Mouse (Mus musculus): Measurements from ENCODE around the gene Grap2. TPM values are rescaled to one million over a fixed set of nuclear protein-coding genes. Genes with fewer than 3 reads are reported as not detected.

Gene Grap2
- polyA plus RNA-seq, 1 experiment from 2014 or later, result 0.84 TPM

GRCm38 (mm10) chr15:80679515-80680215 is 107.3 kb downstream of the Grap2 start:
- Histone ChIP-seq H3K4me3 (ENCODE audit: low read length) (no peak overlapping the region), H3K27me3 (ENCODE audit: control insufficient read depth, insufficient read depth, low read length) (no peaks in the 10 kb centered on the region; the same call in 1 of the 2 replicates), H3K36me3 (ENCODE audit: control insufficient read depth, insufficient read depth, low read length) (no peaks in the 10 kb centered on the region), H3K4me1 (ENCODE audit: control insufficient read depth, insufficient read depth, low read length) (peaks cover 9% of the 10 kb centered on the region), H3K9ac (ENCODE audit: low read depth, low read length) (no peak overlapping the region), H3K9me3 (ENCODE audit: control insufficient read depth, low read length) (no peaks in the 10 kb centered on the region), H3K27ac (ENCODE audit: low read depth, low read length) (no peak overlapping the region), H3K4me2 (replicated peaks; ENCODE audit: low read depth, low read length) (no peak overlapping the region)
- no peak for ATAC-seq (ENCODE audit: low FRiP score, low TSS enrichment)
- 62% methylated on average over 8 of the region's 8 CpGs for WGBS

- no peaks in the 10 kb centered on the region for H3K9me3 ChIP-seq (ENCODE audit: control insufficient read depth, low read length)
- ATAC-seq (ENCODE audit: low FRiP score, low TSS enrichment), result peak; percentile 64
- no peak overlapping the region for H3K27ac ChIP-seq (ENCODE audit: low read depth, low read length)
- H3K4me1 ChIP-seq (ENCODE audit: control insufficient read depth, insufficient read depth, low read length), result peaks cover 17% of the 10 kb centered on the region
- WGBS, result 39% methylated on average over 7 of the region's 7 CpGs
- H3K27me3 ChIP-seq (ENCODE audit: control insufficient read depth, insufficient read depth, low read length), result no peaks in the 10 kb centered on the region; the same call in 1 of the 2 replicates
- H3K4me2 ChIP-seq (replicated peaks; ENCODE audit: low read depth, low read length), result no peak overlapping the region
- no peak overlapping the region for H3K9ac ChIP-seq (ENCODE audit: low read depth, low read length)
- H3K4me3 ChIP-seq (ENCODE audit: low read length), result no peak overlapping the region
- no peaks in the 10 kb centered on the region for H3K36me3 ChIP-seq (ENCODE audit: control insufficient read depth, insufficient read depth, low read length)
Measured at GRCm38 (mm10) chr15:80680347-80681030, 108.1 kb downstream of the Grap2 start.

- Histone ChIP-seq H3K9ac (ENCODE audit: low read depth, low read length) (no peak overlapping the region), H3K27ac (ENCODE audit: low read depth, low read length) (no peak overlapping the region), H3K9me3 (ENCODE audit: control insufficient read depth, low read length) (no peaks in the 10 kb centered on the region), H3K27me3 (ENCODE audit: control insufficient read depth, insufficient read depth, low read length) (no peaks in the 10 kb centered on the region; the same call in 1 of the 2 replicates), H3K4me2 (replicated peaks; ENCODE audit: low read depth, low read length) (no peak overlapping the region), H3K4me1 (ENCODE audit: control insufficient read depth, insufficient read depth, low read length) (peaks cover 19% of the 10 kb centered on the region), H3K36me3 (ENCODE audit: control insufficient read depth, insufficient read depth, low read length) (no peaks in the 10 kb centered on the region), H3K4me3 (ENCODE audit: low read length) (no peak overlapping the region)
- ATAC-seq (ENCODE audit: low FRiP score, low TSS enrichment), result no peak
- 74% methylated on average over 4 of the region's 4 CpGs for WGBS
Measured at GRCm38 (mm10) chr15:80681466-80681881, 109.1 kb downstream of the Grap2 start.

GRCm38 (mm10) chr15:80682343-80682742 is 109.9 kb downstream of the Grap2 start:
- ATAC-seq (ENCODE audit: low FRiP score, low TSS enrichment), result no peak
- no peaks in the 10 kb centered on the region for H3K9me3 ChIP-seq (ENCODE audit: control insufficient read depth, low read length)
- H3K36me3 ChIP-seq (ENCODE audit: control insufficient read depth, insufficient read depth, low read length), result no peaks in the 10 kb centered on the region
- 85% methylated on average over 8 of the region's 8 CpGs for WGBS
- no peak overlapping the region for H3K9ac ChIP-seq (ENCODE audit: low read depth, low read length)
- peaks cover 19% of the 10 kb centered on the region for H3K4me1 ChIP-seq (ENCODE audit: control insufficient read depth, insufficient read depth, low read length)
- H3K4me2 ChIP-seq (replicated peaks; ENCODE audit: low read depth, low read length), result no peak overlapping the region
- H3K27ac ChIP-seq (ENCODE audit: low read depth, low read length), result no peak overlapping the region
- H3K4me3 ChIP-seq (ENCODE audit: low read length), result no peak overlapping the region
- no peaks in the 10 kb centered on the region; the same call in 1 of the 2 replicates for H3K27me3 ChIP-seq (ENCODE audit: control insufficient read depth, insufficient read depth, low read length)

GRCm38 (mm10) chr15:80683151-80683550 is 110.8 kb downstream of the Grap2 start:
- Histone ChIP-seq H3K27ac (ENCODE audit: low read depth, low read length) (0 out of 2 replicates have a peak overlapping the region, but pooled peaks have one; percentile 24), H3K36me3 (ENCODE audit: control insufficient read depth, insufficient read depth, low read length) (no peaks in the 10 kb centered on the region), H3K4me3 (ENCODE audit: low read length) (no peak overlapping the region), H3K9ac (ENCODE audit: low read depth, low read length) (no peak overlapping the region), H3K9me3 (ENCODE audit: control insufficient read depth, low read length) (no peaks in the 10 kb centered on the region), H3K27me3 (ENCODE audit: control insufficient read depth, insufficient read depth, low read length) (no peaks in the 10 kb centered on the region; the same call in 1 of the 2 replicates), H3K4me1 (ENCODE audit: control insufficient read depth, insufficient read depth, low read length) (peaks cover 19% of the 10 kb centered on the region), H3K4me2 (replicated peaks; ENCODE audit: low read depth, low read length) (no peak overlapping the region)
- whole genome bisulfite sequencing, result 79% methylated on average over 6 of the region's 6 CpGs
- no peak for ATAC-seq (ENCODE audit: low FRiP score, low TSS enrichment)

- no peak overlapping the region for H3K4me3 ChIP-seq (ENCODE audit: low read length)
- 61% methylated on average over 3 of the region's 3 CpGs for WGBS
Measured at GRCm38 (mm10) chr15:80683990-80684389, 111.6 kb downstream of the Grap2 start.

GRCm38 (mm10) chr15:80684786-80685602 is 112.6 kb downstream of the Grap2 start:
- H3K36me3 ChIP-seq (ENCODE audit: control insufficient read depth, insufficient read depth, low read length), result no peaks in the 10 kb centered on the region
- peaks cover 14% of the 10 kb centered on the region for H3K4me1 ChIP-seq (ENCODE audit: control insufficient read depth, insufficient read depth, low read length)
- H3K4me3 ChIP-seq (ENCODE audit: low read length), result no peak overlapping the region
- H3K9me3 ChIP-seq (ENCODE audit: control insufficient read depth, low read length), result no peaks in the 10 kb centered on the region
- WGBS, result 11% methylated on average over 8 of the region's 8 CpGs
- H3K4me2 ChIP-seq (replicated peaks; ENCODE audit: low read depth, low read length), result no peak overlapping the region
- H3K27me3 ChIP-seq (ENCODE audit: control insufficient read depth, insufficient read depth, low read length), result no peaks in the 10 kb centered on the region; the same call in 1 of the 2 replicates
- H3K9ac ChIP-seq (ENCODE audit: low read depth, low read length), result no peak overlapping the region
- ATAC-seq (ENCODE audit: low FRiP score, low TSS enrichment), result peak; percentile 25; the same call in 1 of the 2 replicates
- no peak overlapping the region for H3K27ac ChIP-seq (ENCODE audit: low read depth, low read length)

More at GRCm38 (mm10) chr15:80683990-80684389, 111.6 kb downstream of the Grap2 start:
- Histone ChIP-seq H3K4me2 (replicated peaks; ENCODE audit: low read depth, low read length) (no peak overlapping the region), H3K36me3 (ENCODE audit: control insufficient read depth, insufficient read depth, low read length) (no peaks in the 10 kb centered on the region), H3K9me3 (ENCODE audit: control insufficient read depth, low read length) (no peaks in the 10 kb centered on the region), H3K9ac (ENCODE audit: low read depth, low read length) (no peak overlapping the region), H3K4me1 (ENCODE audit: control insufficient read depth, insufficient read depth, low read length) (peaks cover 19% of the 10 kb centered on the region), H3K27ac (ENCODE audit: low read depth, low read length) (no peak overlapping the region), H3K27me3 (ENCODE audit: control insufficient read depth, insufficient read depth, low read length) (no peaks in the 10 kb centered on the region; the same call in 1 of the 2 replicates)
- ATAC-seq (ENCODE audit: low FRiP score, low TSS enrichment), result no peak

- Histone ChIP-seq H3K4me3 (ENCODE audit: low read length) (no peak overlapping the region), H3K4me2 (replicated peaks; ENCODE audit: low read depth, low read length) (no peak overlapping the region), H3K27me3 (ENCODE audit: control insufficient read depth, insufficient read depth, low read length) (no peaks in the 10 kb centered on the region; the same call in 1 of the 2 replicates), H3K9ac (ENCODE audit: low read depth, low read length) (no peak overlapping the region), H3K36me3 (ENCODE audit: control insufficient read depth, insufficient read depth, low read length) (no peaks in the 10 kb centered on the region), H3K4me1 (ENCODE audit: control insufficient read depth, insufficient read depth, low read length) (peaks cover 10% of the 10 kb centered on the region), H3K27ac (ENCODE audit: low read depth, low read length) (no peak overlapping the region), H3K9me3 (ENCODE audit: control insufficient read depth, low read length) (no peaks in the 10 kb centered on the region)
- 11% methylated on average over 7 of the region's 7 CpGs for WGBS
- ATAC-seq (ENCODE audit: low FRiP score, low TSS enrichment), result peak; percentile 78
Measured at GRCm38 (mm10) chr15:80685603-80685895, 113.2 kb downstream of the Grap2 start.

All from kidney, embryonic 14.5 days (tissue).